9 mouse cellular contexts compared by ENCODE assay signal in the genomic region with DNA sequence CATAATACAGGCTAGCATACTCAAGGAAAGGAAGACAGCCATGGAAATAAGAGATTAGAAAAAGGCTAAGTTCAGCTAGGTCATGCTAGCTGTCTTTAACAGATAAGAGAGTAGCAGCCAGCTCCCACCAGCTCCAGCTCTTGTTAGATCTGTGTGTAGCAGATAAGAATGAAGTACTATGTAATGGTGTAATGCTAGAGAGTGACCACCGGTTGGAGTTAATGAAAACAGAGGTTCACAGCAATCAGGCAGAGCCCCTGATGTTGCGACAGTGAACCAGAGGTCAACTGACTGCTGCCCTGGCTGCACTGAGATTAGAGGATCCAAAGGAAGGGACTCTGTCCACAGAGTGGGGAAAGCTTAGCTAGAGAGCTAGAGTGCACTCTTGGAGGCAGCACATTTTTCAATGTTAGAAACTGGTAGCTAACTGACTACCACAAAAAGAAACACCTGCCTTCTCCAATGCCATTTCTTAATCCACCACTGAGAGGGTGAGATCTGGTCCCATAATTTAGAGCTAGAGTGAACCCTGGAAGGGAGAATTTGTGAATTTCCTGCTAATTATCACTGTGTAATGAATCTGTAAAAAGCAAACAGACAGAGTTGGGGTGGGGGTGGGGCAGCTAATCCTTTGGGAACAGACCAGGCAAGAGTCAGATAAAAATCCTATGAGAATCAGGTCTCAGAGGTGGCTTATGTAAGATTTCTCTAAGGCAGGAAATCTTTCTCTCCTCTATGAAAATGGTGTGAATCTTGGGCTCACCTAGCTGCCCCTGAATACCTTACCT. TPM values are rescaled to one million over a fixed set of nuclear protein-coding genes. Genes with fewer than 3 reads are reported as not detected.
DNase-seq lines count a peak whose midpoint lies in the region; ATAC-seq and TF ChIP-seq lines count a peak whose summit lies in the region.
"Had no signal": no experiment of that assay in that cellular context is flagged by ENCODE, and none has a peak within 500 bp of the region (broad histone marks: within the 10 kb centered on the region; RNA-seq: fewer than 3 reads in every experiment).

No protein-coding gene starts in this region.

- no peaks in the 10 kb centered on the region for H3K4me1 ChIP-seq in lung, embryonic 14.5 days (ENCODE audit: insufficient read depth)
- no peaks in the 10 kb centered on the region for H3K4me1 ChIP-seq in lung, postnatal 0 days (ENCODE audit: insufficient read depth, low read depth, low read length)

- no peak overlapping the region for H3K4me2 ChIP-seq in lung, embryonic 14.5 days
- no peak overlapping the region for H3K4me2 ChIP-seq in lung, postnatal 0 days (replicated peaks; ENCODE audit: low read depth, low read length)

- no peak for DNase-seq in lung, embryonic 14.5 days
- no peak for DNase-seq in lung, postnatal 10 days
- peak; percentile 75 for DNase-seq in c-Kit-negative CD71-positive TER-119-positive erythroid progenitor cells, embryonic 14.5 days (ENCODE audit: low read depth, low spot score)
- no peak for DNase-seq in lung, postnatal 0 days (ENCODE audit: low spot score)
- no peak for DNase-seq in Muller cell, postnatal 12 days (ENCODE audit: inconsistent ontology term)
- DNase-seq: cerebellum, postnatal 14 days; kidney, postnatal 10 days had no signal

- H3K27ac ChIP-seq in lung, embryonic 14.5 days (ENCODE audit: low read depth): no peak overlapping the region
- H3K27ac ChIP-seq in lung, postnatal 0 days (ENCODE audit: low read length): no peak overlapping the region

- TF ChIP-seq EP300 in lung, postnatal 0 days (IDR thresholded peaks at IDR 0.05): no peak

- 16% methylated on average over 2 of the region's 2 CpGs for WGBS in lung, embryonic 14.5 days
- 21% methylated on average over 2 of the region's 2 CpGs for WGBS in lung, postnatal 0 days

- no peaks in the 10 kb centered on the region for H3K9me3 ChIP-seq in lung, embryonic 14.5 days (ENCODE audit: low read depth, low read length)
- H3K9me3 ChIP-seq in lung, postnatal 0 days (ENCODE audit: low read length): no peaks in the 10 kb centered on the region

- H3K36me3 ChIP-seq in lung, embryonic 14.5 days (ENCODE audit: insufficient read depth): no peaks in the 10 kb centered on the region
- no peaks in the 10 kb centered on the region for H3K36me3 ChIP-seq in lung, postnatal 0 days (ENCODE audit: insufficient read depth, low read length)

- H3K9ac ChIP-seq in lung, embryonic 14.5 days: no peak overlapping the region
- no peak overlapping the region for H3K9ac ChIP-seq in lung, postnatal 0 days (replicated peaks; ENCODE audit: low read depth)

- no peaks in the 10 kb centered on the region for H3K27me3 ChIP-seq in lung, embryonic 14.5 days (ENCODE audit: insufficient read depth, low read length)
- no peaks in the 10 kb centered on the region for H3K27me3 ChIP-seq in lung, postnatal 0 days (replicated peaks; ENCODE audit: insufficient read depth, low read length)

- no peak for TF ChIP-seq CTCF in lung, embryonic 14.5 days (IDR thresholded peaks at IDR 0.05; ENCODE audit: low read depth)
- TF ChIP-seq CTCF in lung, postnatal 0 days (IDR thresholded peaks at IDR 0.05): no peak

- H3K4me3 ChIP-seq in lung, embryonic 14.5 days (ENCODE audit: low read depth, low read length): no peak overlapping the region
- no peak overlapping the region for H3K4me3 ChIP-seq in lung, postnatal 0 days (ENCODE audit: low read depth, low read length)

- peak; percentile 80 for ATAC-seq in lung, embryonic 14.5 days (ENCODE audit: insufficient read depth)
- peak; percentile 92 for ATAC-seq in erythroid progenitor cell, adult 5-6 weeks (replicated peaks; ENCODE audit: low FRiP score, poor library complexity, severe bottlenecking)
- ATAC-seq in megakaryocyte progenitor cell, adult 5-6 weeks (replicated peaks; ENCODE audit: poor library complexity): peak; percentile 99
- ATAC-seq in lung, postnatal 0 days: no peak

RNA-seq across cellular contexts. Expression of a gene that starts 16.0 kb away (rescaled TPM):
- 0.11 TPM in 1 of 2 replicates, not detected in the other for polyA plus RNA-seq in lung, embryonic 14.5 days (2014; fragmentation: Nextera tagmentation; extraction: Ambion mirVana)
- 4.0 and 9.6 TPM in 2 replicates for total RNA-seq in erythroid progenitor cell, adult 5-6 weeks (2015; ENCODE audit: low replicate concordance)
- total RNA-seq in erythroid progenitor cell, adult 5-6 weeks (2017; ENCODE audit: low replicate concordance): 4.9 and 11.6 TPM in 2 replicates
- total RNA-seq in megakaryocyte progenitor cell, adult 5-6 weeks (2015): 1.5 and 2.1 TPM in 2 replicates
- total RNA-seq in megakaryocyte progenitor cell, adult 5-6 weeks (2017): 1.0 and 1.1 TPM in 2 replicates
- polyA plus RNA-seq in lung, postnatal 0 days (2015; fragmentation: Nextera tagmentation; extraction: Ambion mirVana): 2.7 and 3.8 TPM in 2 replicates

RNA-seq across cellular contexts. Expression of a gene that starts 16.2 kb away (rescaled TPM):
- 0.12 TPM in 1 of 2 replicates, not detected in the other for polyA plus RNA-seq in lung, embryonic 14.5 days (2014; fragmentation: Nextera tagmentation; extraction: Ambion mirVana)
- 2.1 and 2.5 TPM in 2 replicates for total RNA-seq in erythroid progenitor cell, adult 5-6 weeks (2015; ENCODE audit: low replicate concordance)
- 1.8 TPM in 1 of 2 replicates, not detected in the other for total RNA-seq in erythroid progenitor cell, adult 5-6 weeks (2017; ENCODE audit: low replicate concordance)
- total RNA-seq in megakaryocyte progenitor cell, adult 5-6 weeks (2015): not detected in 2 replicates
- 0.27 and 0.83 TPM in 2 replicates for total RNA-seq in megakaryocyte progenitor cell, adult 5-6 weeks (2017)
- polyA plus RNA-seq in lung, postnatal 0 days (2015; fragmentation: Nextera tagmentation; extraction: Ambion mirVana): 0.46 and 0.54 TPM in 2 replicates

RNA-seq across cellular contexts. Expression of a gene that starts 48.9 kb away (rescaled TPM):
- not detected in 2 replicates for polyA plus RNA-seq in lung, embryonic 14.5 days (2014; fragmentation: Nextera tagmentation; extraction: Ambion mirVana)
- 0.84 TPM in 1 of 2 replicates, not detected in the other for total RNA-seq in erythroid progenitor cell, adult 5-6 weeks (2015; ENCODE audit: low replicate concordance)
- total RNA-seq in erythroid progenitor cell, adult 5-6 weeks (2017; ENCODE audit: low replicate concordance): not detected in 2 replicates
- not detected in 2 replicates for total RNA-seq in megakaryocyte progenitor cell, adult 5-6 weeks (2015)
- 0.27 TPM in 1 of 2 replicates, not detected in the other for total RNA-seq in megakaryocyte progenitor cell, adult 5-6 weeks (2017)
- polyA plus RNA-seq in lung, postnatal 0 days (2015; fragmentation: Nextera tagmentation; extraction: Ambion mirVana): 2.0 and 2.3 TPM in 2 replicates

RNA-seq across cellular contexts. Expression of a gene that starts 54.9 kb away (rescaled TPM):
- 0.18 and 0.49 TPM in 2 replicates for polyA plus RNA-seq in lung, embryonic 14.5 days (2014; fragmentation: Nextera tagmentation; extraction: Ambion mirVana)
- total RNA-seq in erythroid progenitor cell, adult 5-6 weeks (2015; ENCODE audit: low replicate concordance): 1.1 and 1.3 TPM in 2 replicates
- total RNA-seq in erythroid progenitor cell, adult 5-6 weeks (2017; ENCODE audit: low replicate concordance): 2.7 TPM in 1 of 2 replicates, not detected in the other
- total RNA-seq in megakaryocyte progenitor cell, adult 5-6 weeks (2015): 0.12 and 0.17 TPM in 2 replicates
- 0.25 and 0.30 TPM in 2 replicates for total RNA-seq in megakaryocyte progenitor cell, adult 5-6 weeks (2017)
- polyA plus RNA-seq in lung, postnatal 0 days (2015; fragmentation: Nextera tagmentation; extraction: Ambion mirVana): 0.90 and 1.1 TPM in 2 replicates
